Mouse (Mus musculus) embryonic fibroblast, embryonic 13.5 days (primary cell): ENCODE measurements at regions not wholly inside any gene's neighbourhood (a gene's known extent, or its start where the extent isn't known, plus 50 kb on each side); places are given as distances from the start of the nearest gene placed in this dataset.

ENCODE experiments used
- CTCF ChIP-seq: IDR thresholded peaks from 2 replicates; pipeline ENCODE4 v1.5.1; 2011; ENCODE audit warnings: mild to moderate bottlenecking, control low read depth, low read length, moderate library complexity, borderline replicate concordance; ENCODE audit not compliant: insufficient read depth
- POLR2A ChIP-seq: IDR thresholded peaks from 2 replicates; pipeline ENCODE4 v1.6.1; 2011; ENCODE audit warnings: low read depth, mild to moderate bottlenecking, control low read depth, low read length, moderate library complexity

GRCm38 (mm10) chr10:30953825-30954224, 111.2 kb upstream of the Hey2 start:
- TF ChIP-seq POLR2A (no peak), CTCF (no peak)
